Mouse (Mus musculus) bone marrow, adult 2 months (tissue): ENCODE measurements around the gene Slc35d3. TPM values are rescaled to one million over a fixed set of nuclear protein-coding genes. Genes with fewer than 3 reads are reported as not detected.
A peak's percentile ranks its signal among the peaks of the same experiment; 100 is the strongest.

Experiments
- H3K27ac ChIP-seq: fragments of 200-500 bp; 2 replicates; pipeline ENCODE4 v1.5.1; 2012; ENCODE audit warnings: low read depth, mild to moderate bottlenecking, control low read depth, inconsistent platforms, low read length; ENCODE audit not compliant: control insufficient read depth, poor library complexity, insufficient read depth
- H3K4me1 ChIP-seq: fragments of 200-500 bp; 2 replicates; pipeline ENCODE4 v1.6.1; 2011; ENCODE audit warnings: low read length; ENCODE audit not compliant: control insufficient read depth, insufficient read depth
- H3K4me3 ChIP-seq: fragments of 200-500 bp; replicated peaks from 2 replicates; pipeline ENCODE3; 2011; ENCODE audit warnings: mild to moderate bottlenecking, low read depth, low read length, control low read depth; ENCODE audit not compliant: control insufficient read depth
- CTCF ChIP-seq: fragments of 200-500 bp; IDR thresholded peaks from 2 replicates; pipeline ENCODE4 v1.5.1; 2011; ENCODE audit warnings: low read length, control low read depth; ENCODE audit not compliant: control insufficient read depth, insufficient read depth
- POLR2A ChIP-seq: fragments of 200-500 bp; IDR thresholded peaks from 2 replicates; pipeline ENCODE4 v1.6.1; 2011; ENCODE audit warnings: low read depth, mild to moderate bottlenecking, control low read depth, low read length, borderline replicate concordance; ENCODE audit not compliant: control insufficient read depth
- WGBS: fragments of 180-500 bp; shearing (Covaris S2); methylation state at CpG from one replicate; pipeline ENCODE4 v1.1.7; 2018; 5-methylcytosine and 5-hydroxymethylcytosine counted together
- polyA plus RNA-seq: library from polyadenylated mRNA; stranded (reverse); fragments of >200 nt; gene quantifications from 2 replicates; pipeline ENCODE4 v1.2.4, GENCODE M21; 2011; ENCODE audit warnings: low replicate concordance; ENCODE audit not compliant: missing spikeins, insufficient read depth, insufficient read length

The Slc35d3 gene
- polyA plus RNA-seq, result 8.6 and 10.7 TPM in 2 replicates

DNA sequence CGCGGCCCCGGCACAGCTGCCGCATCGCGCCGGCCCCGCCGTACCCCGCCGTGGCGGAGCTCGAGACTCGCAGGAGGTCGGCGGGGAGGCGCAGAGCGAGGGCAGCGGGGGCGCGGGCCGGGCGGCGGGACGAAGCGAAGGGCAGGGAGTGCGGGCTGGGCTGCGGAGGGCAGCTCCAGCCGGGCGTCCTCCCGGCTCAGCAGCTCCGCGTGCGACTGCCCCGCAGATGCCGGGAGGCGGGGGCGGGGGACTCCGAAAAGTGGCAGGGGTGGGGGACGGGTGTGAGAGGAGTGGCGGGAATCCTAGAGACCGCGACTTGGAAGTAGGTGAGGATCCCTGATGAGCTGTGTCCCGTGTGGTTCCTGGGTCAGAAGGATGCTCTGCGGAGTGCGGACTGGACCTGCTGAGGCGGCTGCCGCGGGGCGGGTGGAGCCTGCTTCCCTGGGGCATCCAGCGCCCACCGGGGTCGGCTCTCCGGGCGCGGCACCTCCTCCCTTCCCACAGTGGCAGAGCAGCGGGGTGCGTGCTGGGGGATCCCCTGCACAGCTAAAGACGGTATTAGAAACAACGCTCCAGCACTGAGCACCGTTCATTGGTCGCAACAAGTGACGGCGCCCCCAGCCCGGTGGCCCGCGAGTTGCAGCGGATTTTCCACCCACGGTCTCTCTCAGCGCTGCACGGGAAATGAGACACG lies at the start of gene Slc35d3:
TSS of gene Slc35d3 (minus strand) at position 462 of the 694 bp plus-strand sequence.
- no peak within 1 kb of the TSS; the same call in 1 of the 2 replicates for H3K27ac ChIP-seq
- WGBS, result under 1% methylated on average over 72 of the region's 72 CpGs
- H3K4me3 ChIP-seq, result peak within 1 kb of the TSS; percentile 5
- no peaks in the 10 kb centered on the region; the same call in 1 of the 2 replicates for H3K4me1 ChIP-seq
- TF ChIP-seq POLR2A (no peak), CTCF (no peak)

GRCm38 (mm10) chr10:19900191-19900590 lies 48.9 kb upstream of the Slc35d3 start:
- 83% methylated on average over 2 of the region's 2 CpGs for WGBS
- no peaks in the 10 kb centered on the region for H3K4me1 ChIP-seq
- TF ChIP-seq POLR2A (no peak), CTCF (no peak)
- H3K4me3 ChIP-seq, result no peak overlapping the region
- no peak overlapping the region for H3K27ac ChIP-seq

- no peak overlapping the region for H3K27ac ChIP-seq
- no peak overlapping the region for H3K4me3 ChIP-seq
- no peak for TF ChIP-seq POLR2A
- no peak for TF ChIP-seq CTCF
- WGBS, result 19% methylated on average over 4 of the region's 4 CpGs
- H3K4me1 ChIP-seq, result no peaks in the 10 kb centered on the region; the same call in 1 of the 2 replicates
Measured at GRCm38 (mm10) chr10:19893976-19894375, 42.7 kb upstream of the Slc35d3 start.

- TF ChIP-seq CTCF (no peak), POLR2A (no peak)
- 78% methylated on average over 6 of the region's 6 CpGs for WGBS
Measured at GRCm38 (mm10) chr10:19893146-19893545, 41.9 kb upstream of the Slc35d3 start.

DNA sequence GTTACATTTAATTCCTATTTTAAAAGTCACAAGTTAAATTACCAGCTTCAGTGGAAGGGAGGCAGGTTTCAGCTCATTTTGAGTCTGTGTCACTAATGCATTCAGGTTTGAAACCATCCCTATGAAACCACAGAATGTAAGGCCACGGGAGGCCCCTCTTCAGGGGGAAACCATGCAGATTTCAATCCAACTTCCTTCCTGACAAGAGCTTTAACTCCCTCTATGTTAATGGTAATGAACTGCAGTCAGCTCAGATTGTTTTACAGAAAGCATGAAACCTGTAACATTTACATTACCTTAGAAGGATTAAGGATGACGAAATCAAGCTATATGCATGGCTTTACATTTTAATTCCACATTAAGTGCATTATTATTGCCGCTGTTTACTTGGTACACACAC lies 40.4 kb upstream of the Slc35d3 start:
- H3K4me3 ChIP-seq, result no peak overlapping the region
- no peak overlapping the region for H3K27ac ChIP-seq
- 41% methylated on average over 3 of the region's 3 CpGs for WGBS
- no peaks in the 10 kb centered on the region; the same call in 1 of the 2 replicates for H3K4me1 ChIP-seq
- TF ChIP-seq CTCF, result no peak
- no peak for TF ChIP-seq POLR2A

More at GRCm38 (mm10) chr10:19893146-19893545, 41.9 kb upstream of the Slc35d3 start:
- H3K27ac ChIP-seq, result no peak overlapping the region
- H3K4me3 ChIP-seq, result no peak overlapping the region
- no peaks in the 10 kb centered on the region; the same call in 1 of the 2 replicates for H3K4me1 ChIP-seq

DNA sequence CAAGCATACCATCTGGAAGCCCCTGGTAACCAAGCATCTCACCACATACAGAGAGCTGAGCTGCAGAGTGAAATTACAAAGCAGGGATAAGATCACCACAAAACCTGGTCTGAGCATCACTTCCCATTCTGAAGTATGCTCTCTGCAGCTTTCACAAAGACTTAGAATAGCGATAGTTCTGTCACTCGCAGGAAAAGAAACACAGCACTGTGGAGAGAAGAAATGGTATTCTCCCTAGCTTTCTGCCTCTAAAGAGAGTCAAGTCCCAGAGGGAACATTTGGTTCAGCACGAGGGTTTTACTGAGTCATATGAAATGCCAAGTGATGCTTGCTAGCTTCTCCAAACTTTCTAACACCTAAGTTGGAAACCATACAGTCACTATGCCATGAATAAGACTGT lies 38.6 kb upstream of the Slc35d3 start:
- H3K4me1 ChIP-seq, result peaks cover 1% of the 10 kb centered on the region; the same call in 1 of the 2 replicates
- WGBS, result 57% methylated on average over 3 of the region's 3 CpGs
- H3K27ac ChIP-seq, result no peak overlapping the region
- TF ChIP-seq CTCF (no peak), POLR2A (no peak)
- no peak overlapping the region for H3K4me3 ChIP-seq

DNA sequence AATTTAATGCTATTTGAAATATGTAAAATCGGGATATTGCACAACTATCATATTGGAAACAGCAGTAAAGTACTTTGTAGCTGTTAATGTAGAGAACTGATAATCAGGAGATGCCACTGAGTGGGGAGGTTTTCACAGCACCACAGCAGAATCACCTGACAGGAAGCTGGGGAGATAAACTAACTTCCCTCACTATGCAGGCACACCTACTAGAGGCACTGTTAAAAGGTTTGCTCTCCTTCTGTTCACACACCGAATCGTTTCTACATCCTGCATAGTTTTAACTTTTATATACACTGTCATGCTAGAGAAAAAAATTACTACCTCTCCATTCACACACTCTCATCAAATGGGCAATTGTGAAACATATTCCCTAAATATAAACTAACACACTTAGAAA lies 35.0 kb upstream of the Slc35d3 start:
- H3K4me1 ChIP-seq, result peaks cover 1% of the 10 kb centered on the region; the same call in 1 of the 2 replicates
- TF ChIP-seq CTCF (no peak), POLR2A (no peak)
- 38% methylated on average over 3 of the region's 3 CpGs for WGBS
- H3K27ac ChIP-seq, result no peak overlapping the region
- no peak overlapping the region for H3K4me3 ChIP-seq

DNA sequence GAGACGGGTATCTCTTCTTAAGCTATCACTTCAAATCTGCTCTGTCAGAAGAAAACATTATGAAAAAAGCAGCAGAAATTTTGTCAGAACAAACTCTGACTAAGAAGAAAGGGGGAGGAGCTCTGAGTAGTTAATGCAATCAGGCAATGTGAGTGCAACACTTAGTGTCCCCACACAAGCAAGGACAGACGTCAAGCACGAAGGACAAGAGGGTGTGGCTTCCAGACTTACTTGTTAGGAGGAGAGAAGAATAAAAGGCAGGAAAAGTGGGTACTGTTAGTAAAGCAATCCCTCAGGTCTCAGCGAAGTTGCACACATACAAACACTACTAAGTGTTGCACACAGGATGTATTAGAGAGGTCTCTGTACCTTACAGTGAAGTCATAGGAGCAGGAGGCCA lies 33.1 kb upstream of the Slc35d3 start:
- 47% methylated on average over 4 of the region's 4 CpGs for WGBS
- Histone ChIP-seq H3K4me3 (no peak overlapping the region), H3K27ac (no peak overlapping the region), H3K4me1 (0 out of 2 replicates have a peak, but pooled peaks cover 1% of the 10 kb centered on the region)
- TF ChIP-seq CTCF (no peak), POLR2A (no peak)
